Mouse (Mus musculus) hindbrain, embryonic 13.5 days (tissue): ENCODE measurements around the gene Zfp296. TPM values are rescaled to one million over a fixed set of nuclear protein-coding genes. Genes with fewer than 3 reads are reported as not detected.
"Not testable (repeated sequence)": the region's sequence is repeated elsewhere in the genome, so short reads cannot be mapped to it uniquely, and the experiment has no call there.

ENCODE experiments used
- ATAC-seq: fragments of 200-750 bp; cut with Nextera tagmentation; 2 replicates; pipeline ENCODE4 v1.8.0; 2017; ENCODE audit warnings: moderate TSS enrichment; ENCODE audit not compliant: low FRiP score
- H3K27ac ChIP-seq: fragments of 300-500 bp; sonication (generic); 2 replicates; pipeline ENCODE4 v1.5.1; 2015; ENCODE audit warnings: inconsistent platforms, mild to moderate bottlenecking, moderate library complexity
- H3K27me3 ChIP-seq: fragments of 300-500 bp; sonication (generic); 2 replicates; pipeline ENCODE4 v1.6.1; 2015; ENCODE audit warnings: mild to moderate bottlenecking, inconsistent platforms
- H3K36me3 ChIP-seq: fragments of 300-500 bp; sonication (generic); 2 replicates; pipeline ENCODE4 v1.6.1; 2015; ENCODE audit warnings: mild to moderate bottlenecking, inconsistent platforms
- H3K4me1 ChIP-seq: fragments of 300-500 bp; sonication (generic); replicated peaks from 2 replicates; pipeline ENCODE4 v1.6.1; 2015; ENCODE audit warnings: inconsistent platforms
- H3K4me2 ChIP-seq: fragments of 300-500 bp; sonication (generic); 2 replicates; pipeline ENCODE4 v1.6.1; 2015; ENCODE audit warnings: inconsistent platforms, mild to moderate bottlenecking, moderate library complexity
- H3K4me3 ChIP-seq: fragments of 300-500 bp; sonication (generic); 2 replicates; pipeline ENCODE4 v1.5.1; 2015; ENCODE audit warnings: mild to moderate bottlenecking, inconsistent platforms
- H3K9ac ChIP-seq: fragments of 300-500 bp; sonication (generic); 2 replicates; pipeline ENCODE4 v1.6.1; 2015; ENCODE audit warnings: mild to moderate bottlenecking, inconsistent platforms
- H3K9me3 ChIP-seq: fragments of 300-500 bp; sonication (generic); 2 replicates; pipeline ENCODE4 v1.6.1; 2016; ENCODE audit warnings: inconsistent platforms
- WGBS: fragments of 180-500 bp; shearing (Covaris S2); methylation state at CpG from one replicate; pipeline ENCODE4 v1.1.7; 2015; 5-methylcytosine and 5-hydroxymethylcytosine counted together
- polyA plus RNA-seq: library from polyadenylated mRNA; unstranded; fragments of >200 nt; fragmentation: Nextera tagmentation; extraction: Ambion mirVana; gene quantifications from 2 replicates; pipeline ENCODE4 v1.2.1, GENCODE M21; 2015

The Zfp296 gene
- polyA plus RNA-seq, 1 experiment from 2014 or later, result 0.22 TPM

GRCm38 (mm10) chr7:19589917-19590316 lies 12.8 kb downstream of the Zfp296 start:
- Histone ChIP-seq H3K4me2 (no peak overlapping the region), H3K36me3 (peaks cover 98% of the 10 kb centered on the region), H3K9ac (no peak overlapping the region), H3K4me3 (no peak overlapping the region), H3K9me3 (no peaks in the 10 kb centered on the region), H3K27me3 (no peaks in the 10 kb centered on the region), H3K27ac (peak overlapping the region; percentile 27; the same call in 1 of the 2 replicates), H3K4me1 (no peaks in the 10 kb centered on the region)
- ATAC-seq, result peak; percentile 63; the same call in 1 of the 2 replicates
- 57% methylated on average over 3 of the region's 3 CpGs for WGBS

- H3K9ac ChIP-seq, result no peak overlapping the region
- H3K9me3 ChIP-seq, result no peaks in the 10 kb centered on the region
- no peak for ATAC-seq
- no peak overlapping the region for H3K4me2 ChIP-seq
- H3K27ac ChIP-seq, result no peak overlapping the region
- no peaks in the 10 kb centered on the region for H3K4me1 ChIP-seq
- WGBS, result 94% methylated on average over 10 of the region's 10 CpGs
- H3K27me3 ChIP-seq, result no peaks in the 10 kb centered on the region
- H3K36me3 ChIP-seq, result peaks cover 89% of the 10 kb centered on the region
- no peak overlapping the region for H3K4me3 ChIP-seq
These were observed 16.1 kb downstream of the Zfp296 start for GRCm38 (mm10) chr7:19593061-19593730.

- no peak overlapping the region for H3K4me2 ChIP-seq
- peak overlapping the region; percentile 15; the same call in 1 of the 2 replicates for H3K9ac ChIP-seq
- 39% methylated on average over 5 of the region's 5 CpGs for WGBS
- peaks cover 60% of the 10 kb centered on the region for H3K36me3 ChIP-seq
- H3K27ac ChIP-seq, result peak overlapping the region; percentile 55
- peak; percentile 57 for ATAC-seq
- H3K9me3 ChIP-seq, result no peaks in the 10 kb centered on the region
- no peaks in the 10 kb centered on the region for H3K27me3 ChIP-seq
- H3K4me3 ChIP-seq, result no peak overlapping the region
- peaks cover 43% of the 10 kb centered on the region for H3K4me1 ChIP-seq
These were observed 23.5 kb downstream of the Zfp296 start for GRCm38 (mm10) chr7:19600562-19600961.

- 85% methylated on average over 12 of the region's 12 CpGs for WGBS
- H3K4me1 ChIP-seq, result peaks cover 43% of the 10 kb centered on the region
- peaks cover 44% of the 10 kb centered on the region for H3K36me3 ChIP-seq
- ATAC-seq, result no peak
- no peaks in the 10 kb centered on the region for H3K27me3 ChIP-seq
- no peaks in the 10 kb centered on the region for H3K9me3 ChIP-seq
- H3K4me2 ChIP-seq, result peak overlapping the region; percentile 96
- H3K4me3 ChIP-seq, result peak overlapping the region; percentile 91
- no peak overlapping the region for H3K27ac ChIP-seq
- peak overlapping the region; percentile 99 for H3K9ac ChIP-seq
These were observed 26.0 kb downstream of the Zfp296 start for GRCm38 (mm10) chr7:19603055-19603454.

GRCm38 (mm10) chr7:19603849-19604605 lies 26.9 kb downstream of the Zfp296 start, which contains the start of gene Clasrp:
TSS of gene Clasrp (minus strand) at chr7:19604486.
- Histone ChIP-seq H3K27me3 (no peaks in the 10 kb centered on the region), H3K4me2 (peak within 1 kb of the TSS; percentile 96), H3K4me1 (peaks cover 43% of the 10 kb centered on the region), H3K9ac (peak within 1 kb of the TSS; percentile 99), H3K27ac (peak within 1 kb of the TSS; percentile 87), H3K4me3 (peak within 1 kb of the TSS; percentile 91), H3K36me3 (peaks cover 37% of the 10 kb centered on the region), H3K9me3 (no peaks in the 10 kb centered on the region)
- ATAC-seq, result peak; percentile 91
- WGBS, result under 1% methylated on average over 57 of the region's 57 CpGs

GRCm38 (mm10) chr7:19604606-19605214 lies 27.6 kb downstream of the Zfp296 start:
- H3K27me3 ChIP-seq, H3K9me3 ChIP-seq: not testable (repeated sequence)
- Histone ChIP-seq H3K4me3 (peak overlapping the region; percentile 91), H3K36me3 (peaks cover 30% of the 10 kb centered on the region), H3K27ac (peak overlapping the region; percentile 87; the same call in 1 of the 2 replicates), H3K9ac (peak overlapping the region; percentile 99; the same call in 1 of the 2 replicates), H3K4me1 (peaks cover 39% of the 10 kb centered on the region), H3K4me2 (peak overlapping the region; percentile 96)
- ATAC-seq, result peak; percentile 14; the same call in 1 of the 2 replicates
- WGBS, result 60% methylated on average over 10 of the region's 10 CpGs

GRCm38 (mm10) chr7:19607291-19607690 lies 30.2 kb downstream of the Zfp296 start:
- ATAC-seq, result no peak
- H3K27ac ChIP-seq, result no peak overlapping the region
- no peaks in the 10 kb centered on the region for H3K9me3 ChIP-seq
- H3K4me1 ChIP-seq, result peaks cover 15% of the 10 kb centered on the region
- no peaks in the 10 kb centered on the region for H3K27me3 ChIP-seq
- WGBS, result 82% methylated on average over 5 of the region's 5 CpGs
- H3K4me3 ChIP-seq, result no peak overlapping the region
- H3K9ac ChIP-seq, result no peak overlapping the region
- H3K36me3 ChIP-seq, result peaks cover 14% of the 10 kb centered on the region
- H3K4me2 ChIP-seq, result no peak overlapping the region

- Histone ChIP-seq H3K27ac (no peak overlapping the region), H3K27me3 (no peaks in the 10 kb centered on the region), H3K4me3 (no peak overlapping the region), H3K36me3 (0 out of 2 replicates have a peak, but pooled peaks cover 10% of the 10 kb centered on the region), H3K4me2 (no peak overlapping the region), H3K9ac (no peak overlapping the region), H3K4me1 (no peaks in the 10 kb centered on the region), H3K9me3 (no peaks in the 10 kb centered on the region)
- no peak for ATAC-seq
- 95% methylated on average over 12 of the region's 12 CpGs for WGBS
These were observed 32.7 kb downstream of the Zfp296 start for GRCm38 (mm10) chr7:19609641-19610332.

- Histone ChIP-seq H3K4me3 (no peak overlapping the region), H3K27me3 (no peaks in the 10 kb centered on the region), H3K4me1 (no peaks in the 10 kb centered on the region), H3K9ac (no peak overlapping the region), H3K9me3 (no peaks in the 10 kb centered on the region), H3K27ac (no peak overlapping the region), H3K4me2 (no peak overlapping the region), H3K36me3 (0 out of 2 replicates have a peak, but pooled peaks cover 10% of the 10 kb centered on the region)
- 83% methylated on average over 5 of the region's 5 CpGs for WGBS
- no peak for ATAC-seq
These were observed 33.9 kb downstream of the Zfp296 start for GRCm38 (mm10) chr7:19610969-19611368.

GRCm38 (mm10) chr7:19615036-19615577 lies 38.0 kb downstream of the Zfp296 start:
- H3K9ac ChIP-seq, result no peak overlapping the region
- no peaks in the 10 kb centered on the region for H3K9me3 ChIP-seq
- ATAC-seq, result no peak
- H3K36me3 ChIP-seq, result 0 out of 2 replicates have a peak, but pooled peaks cover 10% of the 10 kb centered on the region
- H3K4me3 ChIP-seq, result no peak overlapping the region
- 0 out of 2 replicates have a peak, but pooled peaks cover under 1% of the 10 kb centered on the region for H3K27me3 ChIP-seq
- WGBS, result 90% methylated on average over 12 of the region's 12 CpGs
- H3K4me1 ChIP-seq, result peaks cover 7% of the 10 kb centered on the region
- no peak overlapping the region for H3K27ac ChIP-seq
- no peak overlapping the region for H3K4me2 ChIP-seq

- Histone ChIP-seq H3K9ac (peak overlapping the region; percentile 73), H3K4me1 (peaks cover 7% of the 10 kb centered on the region), H3K4me2 (peak overlapping the region; percentile 54), H3K36me3 (no peaks in the 10 kb centered on the region), H3K27me3 (peaks cover 14% of the 10 kb centered on the region; the same call in 1 of the 2 replicates), H3K27ac (peak overlapping the region; percentile 76), H3K9me3 (no peaks in the 10 kb centered on the region), H3K4me3 (peak overlapping the region; percentile 34)
- ATAC-seq, result peak; percentile 82
- WGBS, result 5% methylated on average over 34 of the region's 35 CpGs
These were observed 42.1 kb downstream of the Zfp296 start for GRCm38 (mm10) chr7:19619004-19619801.
